Mouse (Mus musculus) retina, postnatal 1 day (tissue): ENCODE measurements at regions not wholly inside any gene's neighbourhood (a gene's known extent, or its start where the extent isn't known, plus 50 kb on each side); places are given as distances from the start of the nearest gene placed in this dataset.
A peak's percentile ranks its signal among the peaks of the same experiment; 100 is the strongest.
"Not testable (repeated sequence)": the region's sequence is repeated elsewhere in the genome, so short reads cannot be mapped to it uniquely, and the experiment has no call there.

ENCODE experiments used
- DNase-seq: peaks from one replicate; pipeline ENCODE4 v3.0.0-alpha.2; 2012

DNA sequence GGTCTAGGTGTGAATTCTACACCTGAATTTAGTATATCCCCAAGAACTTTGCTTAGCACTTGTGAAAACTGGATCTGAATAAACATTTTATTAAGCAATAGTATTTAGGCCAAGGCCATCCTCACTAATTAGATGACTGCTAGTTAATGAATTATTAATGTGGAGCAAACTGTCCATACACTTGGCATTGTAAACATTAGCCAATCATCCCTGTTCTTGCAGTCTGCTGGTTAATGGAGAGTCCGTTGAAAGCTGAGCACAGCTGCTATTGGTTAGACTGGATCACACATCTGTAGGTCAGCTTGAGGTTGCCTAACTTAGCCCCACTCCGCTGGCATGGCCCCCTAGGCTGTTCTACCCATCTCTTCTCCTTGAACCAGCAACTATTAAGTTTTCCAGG, 826.2 kb upstream of the 4930452B06Rik start:
- no peak for DNase-seq

DNA sequence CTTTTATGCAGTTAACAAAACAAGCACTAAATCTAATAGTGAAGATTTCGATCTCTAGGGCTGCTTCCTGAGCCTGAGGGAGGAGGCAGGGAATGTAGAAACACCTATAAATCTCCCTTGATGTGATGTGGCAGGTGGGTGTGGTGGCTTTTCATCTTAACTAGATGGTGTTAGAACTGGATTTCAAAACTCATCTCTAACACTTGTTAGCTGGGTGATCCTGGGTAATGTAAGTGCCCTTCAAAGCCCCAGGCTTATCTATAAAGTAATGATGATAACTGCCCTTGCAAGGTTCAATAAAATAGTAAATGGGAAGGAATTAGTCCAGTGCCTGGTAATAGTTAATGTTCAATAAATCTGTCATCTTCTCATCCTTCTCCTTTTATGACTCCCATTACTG, 822.5 kb upstream of the 4930452B06Rik start:
- DNase-seq: no peak

DNA sequence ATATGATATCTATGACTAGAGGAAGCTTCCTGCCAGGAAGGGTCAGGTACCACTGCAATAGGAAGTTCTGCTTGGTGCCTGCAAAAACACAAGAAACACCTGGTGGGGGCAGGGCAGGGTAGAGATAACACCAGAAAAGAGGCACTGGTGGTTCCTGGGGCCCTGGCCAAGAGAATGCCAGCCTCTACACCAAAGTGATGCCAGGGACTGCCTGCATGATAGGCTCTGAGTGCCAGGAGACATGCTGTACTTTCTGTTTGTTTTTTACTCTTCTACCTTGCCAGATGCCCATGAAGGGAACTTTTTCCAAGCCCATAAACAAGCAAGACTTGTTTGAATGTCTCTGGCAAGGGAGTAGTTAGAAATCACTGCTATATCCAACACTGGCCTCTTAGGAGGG, 812.9 kb upstream of the 4930452B06Rik start:
- DNase-seq: no peak

DNA sequence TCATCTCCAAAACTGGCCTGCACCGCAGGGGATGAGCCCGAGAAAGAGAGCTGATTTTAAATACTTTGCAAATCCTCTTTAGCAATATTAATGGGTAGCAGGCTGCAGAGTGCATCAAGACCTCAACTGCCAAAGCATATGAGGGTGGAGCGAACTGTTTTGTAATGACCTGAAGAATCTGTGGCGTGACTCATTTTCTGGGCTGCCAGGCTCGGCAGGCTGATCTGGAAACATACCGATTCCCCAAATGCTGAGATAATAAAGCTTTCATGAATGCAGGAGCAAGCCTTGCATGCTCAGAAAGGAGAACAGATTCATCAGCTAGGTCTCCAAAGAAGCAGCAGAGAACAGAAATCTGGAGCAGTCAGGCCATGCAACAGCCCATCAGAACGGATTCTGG, 809.1 kb upstream of the 4930452B06Rik start:
- DNase-seq: no peak

DNA sequence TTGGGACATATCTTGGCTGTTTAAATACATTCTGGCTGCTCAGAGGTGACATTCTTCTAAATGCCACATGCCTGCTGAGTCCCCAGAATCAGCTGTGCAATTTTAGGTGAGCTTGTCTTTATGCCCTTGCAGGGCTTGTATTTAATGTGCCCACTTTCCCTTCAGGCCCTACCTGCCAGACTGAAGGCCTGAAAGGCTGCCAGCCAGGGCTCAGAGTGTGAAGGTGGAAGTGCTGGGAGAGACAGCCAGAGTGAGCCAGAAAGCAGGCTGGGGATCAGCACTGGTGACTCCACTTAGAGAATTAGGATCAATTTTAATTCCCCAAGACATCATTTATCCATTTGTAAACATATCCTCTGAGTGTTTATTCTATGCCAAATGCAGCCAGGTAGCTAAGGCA, 803.6 kb upstream of the 4930452B06Rik start:
- no peak for DNase-seq

GRCm38 (mm10) chr14:9468654-9469053, 802.6 kb upstream of the 4930452B06Rik start:
- no peak for DNase-seq

DNA sequence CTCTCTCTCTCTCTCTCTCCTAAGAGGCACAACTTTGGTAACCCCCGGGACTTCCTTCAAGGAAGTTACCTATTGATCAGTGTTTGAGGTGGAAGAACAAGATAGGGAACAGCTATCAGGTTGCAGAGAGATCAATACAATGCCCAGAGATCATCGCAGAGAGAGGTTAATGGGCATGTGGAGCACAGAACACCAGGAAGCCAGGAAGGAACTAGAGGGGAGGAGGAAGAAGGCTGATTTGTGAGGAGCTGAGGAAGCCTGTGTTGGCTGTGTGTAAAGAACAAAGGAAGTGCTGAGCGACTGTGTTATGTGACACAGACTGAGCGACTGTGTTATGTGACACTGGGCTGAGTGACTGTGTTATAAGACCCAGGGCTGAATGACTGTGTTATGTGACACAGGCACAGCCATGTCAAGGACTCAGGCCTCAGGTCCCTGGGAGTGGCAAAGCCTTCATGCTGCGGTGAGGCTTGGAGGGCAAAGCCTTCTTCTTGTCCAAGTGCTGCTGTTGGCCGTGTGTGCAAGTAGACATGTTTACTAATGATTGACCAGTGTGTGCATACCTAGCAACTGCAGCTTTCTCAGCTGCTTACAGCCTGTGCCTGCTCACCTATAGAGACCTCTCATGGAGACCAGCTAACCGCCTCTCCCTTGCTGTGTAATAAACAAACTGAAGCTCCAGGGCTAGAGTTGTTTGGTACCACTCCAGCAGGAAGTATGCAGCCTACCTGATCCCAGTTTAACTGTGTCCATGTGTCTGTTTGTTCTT, 801.8 kb upstream of the 4930452B06Rik start:
- DNase-seq: no peak

GRCm38 (mm10) chr14:9460006-9460405, 794.0 kb upstream of the 4930452B06Rik start:
- no peak for DNase-seq

GRCm38 (mm10) chr14:9458856-9459255, 792.8 kb upstream of the 4930452B06Rik start:
- DNase-seq: no peak

- DNase-seq: no peak
Measured at GRCm38 (mm10) chr14:9457801-9458495, 791.9 kb upstream of the 4930452B06Rik start.

DNA sequence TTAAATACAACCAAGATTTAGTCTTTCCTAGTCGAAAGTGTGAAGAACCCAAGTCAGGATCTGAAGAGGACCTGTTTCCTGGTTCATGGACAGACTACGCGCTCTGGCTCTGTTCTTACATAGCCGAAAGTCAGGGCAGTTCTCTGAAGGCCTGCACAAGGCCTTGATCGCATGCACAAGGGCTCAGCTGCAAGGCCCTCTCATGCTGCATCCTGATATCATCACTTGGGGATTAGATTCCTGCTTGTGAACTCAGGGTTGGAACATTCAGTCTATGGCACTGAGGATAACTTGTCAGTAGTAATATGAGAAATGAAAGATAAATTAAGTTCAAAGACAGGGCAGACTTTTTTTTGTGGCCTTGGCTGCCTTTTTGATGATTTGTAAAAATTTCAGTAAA, 789.9 kb upstream of the 4930452B06Rik start:
- no peak for DNase-seq

DNA sequence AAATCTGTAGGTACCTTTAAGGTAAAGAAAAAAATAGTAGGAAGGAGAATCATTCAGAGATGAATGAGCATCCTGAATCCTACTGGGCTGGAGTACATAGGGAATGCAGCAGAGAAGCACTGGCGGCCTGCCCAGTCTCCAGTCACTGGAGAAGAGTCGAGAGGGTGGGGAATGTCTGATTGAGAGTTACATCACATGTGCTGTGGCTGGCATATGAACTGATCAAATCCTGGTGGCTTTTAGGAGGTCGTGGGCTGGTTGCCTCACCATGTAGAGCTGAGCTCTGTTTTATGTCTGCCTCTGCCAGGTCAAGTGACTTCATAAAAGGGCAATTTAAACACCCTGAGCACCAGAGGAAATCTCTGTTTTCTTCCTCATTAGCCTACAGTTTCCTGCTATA, 783.9 kb upstream of the 4930452B06Rik start:
- peak; percentile 5 for DNase-seq

- no peak for DNase-seq
Measured at GRCm38 (mm10) chr14:9437896-9438295, 771.9 kb upstream of the 4930452B06Rik start.

DNA sequence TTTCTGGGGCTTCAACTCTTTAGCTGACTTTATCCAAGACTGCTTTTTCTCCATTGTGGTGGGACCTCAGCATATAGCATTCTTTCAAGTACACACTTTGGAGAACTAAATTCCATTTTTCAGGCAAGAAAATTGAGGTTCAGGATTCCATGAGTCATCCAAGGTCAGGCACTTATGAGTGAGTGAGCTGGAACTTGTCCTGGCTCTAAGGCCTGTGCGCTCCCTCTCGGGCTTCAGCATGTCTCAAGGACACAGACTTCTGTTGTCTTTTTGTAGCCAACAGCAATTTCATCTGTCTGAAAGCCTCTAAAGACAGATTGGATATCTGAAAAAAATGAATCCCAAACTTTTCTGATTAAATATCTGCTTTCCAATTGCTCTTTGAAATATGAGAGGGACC, 769.1 kb upstream of the 4930452B06Rik start:
- no peak for DNase-seq

GRCm38 (mm10) chr14:9433081-9433590, 767.1 kb upstream of the 4930452B06Rik start:
- no peak for DNase-seq

- peak; percentile 3 for DNase-seq
Measured at GRCm38 (mm10) chr14:9431798-9432197, 765.8 kb upstream of the 4930452B06Rik start.

DNA sequence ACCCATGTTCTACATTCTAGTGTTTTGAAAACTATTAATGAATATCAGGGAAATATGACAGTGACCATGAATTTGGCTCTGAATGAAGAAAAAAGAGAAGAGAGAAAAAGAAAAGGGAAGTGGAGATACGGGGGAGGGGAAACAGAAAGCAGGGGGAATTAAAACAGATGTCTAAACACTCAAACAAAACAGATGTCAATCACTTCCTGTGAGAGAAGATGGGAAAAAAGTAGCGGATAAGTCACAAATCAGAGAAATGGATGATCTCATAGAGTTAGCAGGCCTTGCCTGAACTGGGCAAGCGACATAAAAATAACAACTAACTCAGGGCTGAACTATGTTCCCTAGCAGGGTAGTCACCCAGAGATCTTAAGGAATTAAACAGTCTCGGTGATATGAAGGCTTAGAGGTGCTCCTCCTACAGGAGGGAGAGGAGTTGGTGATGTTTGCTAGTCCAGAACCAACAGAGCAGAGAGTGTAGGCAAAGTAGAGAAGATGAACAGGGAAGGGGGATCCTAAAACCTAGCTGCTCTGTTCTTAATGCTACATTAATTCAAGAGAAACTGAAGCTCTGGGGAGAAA, 745.9 kb upstream of the 4930452B06Rik start:
- DNase-seq: no peak

DNA sequence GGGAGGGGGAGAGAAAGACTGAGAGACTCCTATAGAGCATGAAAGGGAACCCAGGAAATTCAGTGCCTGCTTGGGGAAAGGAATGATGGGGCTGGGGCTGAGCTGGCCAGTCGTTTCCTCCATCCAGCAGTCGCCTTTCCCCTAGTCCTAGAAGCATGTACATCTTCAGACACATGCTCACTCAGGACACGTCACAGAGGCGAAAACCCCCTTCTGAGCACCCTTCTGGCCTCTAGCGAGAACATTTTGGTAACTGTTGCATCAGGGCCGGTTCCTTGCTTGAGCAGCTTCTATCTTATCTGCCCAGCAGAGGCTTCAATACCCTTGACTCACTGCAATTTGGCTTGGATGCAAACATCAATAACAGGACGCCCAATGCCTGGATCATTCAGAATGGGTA, 737.6 kb upstream of the 4930452B06Rik start:
- DNase-seq: no peak

DNA sequence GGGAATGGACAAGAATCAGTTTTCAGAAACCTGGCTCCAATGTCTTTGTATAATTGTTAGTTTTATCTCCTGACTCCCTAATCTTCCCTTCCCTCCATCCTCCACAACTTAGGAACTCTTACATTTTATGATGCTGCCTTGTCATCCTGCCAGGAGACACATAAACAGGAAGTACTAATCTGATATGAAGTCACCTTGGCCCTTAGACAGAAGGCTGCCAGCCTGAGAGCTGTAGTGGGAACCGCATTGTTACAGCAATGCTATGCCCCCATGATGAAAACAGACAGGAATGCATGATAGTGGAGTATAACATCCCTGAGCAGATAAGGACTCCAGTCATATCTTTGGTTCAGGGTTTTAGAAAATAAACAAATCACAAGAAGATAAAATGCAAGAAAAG, 734.8 kb upstream of the 4930452B06Rik start:
- DNase-seq: no peak

- DNase-seq: peak; percentile 72
Measured at GRCm38 (mm10) chr14:9393271-9393771, 727.3 kb upstream of the 4930452B06Rik start.

DNA sequence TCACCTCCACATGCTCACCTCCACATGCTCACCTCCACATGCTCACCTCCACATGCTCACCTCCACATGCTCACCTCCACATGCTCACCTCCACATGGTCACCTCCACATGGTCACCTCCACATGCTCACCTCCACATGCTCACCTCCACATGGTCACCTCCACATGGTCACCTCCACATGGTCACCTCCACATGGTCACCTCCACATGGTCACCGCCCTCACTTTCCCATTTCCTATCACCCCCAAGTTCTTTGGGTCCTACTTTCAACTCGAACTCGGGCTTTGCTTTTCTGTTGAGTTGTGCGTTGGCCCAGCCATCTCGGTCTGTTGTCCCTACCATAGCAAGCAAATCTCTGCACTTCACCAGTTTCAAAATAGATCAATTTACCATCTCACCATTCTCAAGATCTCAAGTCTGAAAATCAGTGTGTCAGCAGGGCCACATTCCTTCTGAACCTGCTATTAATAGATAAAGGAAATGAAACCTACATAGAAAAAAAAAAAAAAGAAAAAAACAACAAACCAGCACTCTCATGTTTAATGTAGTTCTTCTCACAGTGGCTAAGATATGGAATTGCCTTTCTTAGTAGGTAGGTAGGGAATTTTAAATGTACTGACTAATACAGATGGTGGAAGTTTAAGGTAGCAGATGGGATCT, 724.0 kb upstream of the 4930452B06Rik start:
- not testable (repeated sequence) for DNase-seq

DNA sequence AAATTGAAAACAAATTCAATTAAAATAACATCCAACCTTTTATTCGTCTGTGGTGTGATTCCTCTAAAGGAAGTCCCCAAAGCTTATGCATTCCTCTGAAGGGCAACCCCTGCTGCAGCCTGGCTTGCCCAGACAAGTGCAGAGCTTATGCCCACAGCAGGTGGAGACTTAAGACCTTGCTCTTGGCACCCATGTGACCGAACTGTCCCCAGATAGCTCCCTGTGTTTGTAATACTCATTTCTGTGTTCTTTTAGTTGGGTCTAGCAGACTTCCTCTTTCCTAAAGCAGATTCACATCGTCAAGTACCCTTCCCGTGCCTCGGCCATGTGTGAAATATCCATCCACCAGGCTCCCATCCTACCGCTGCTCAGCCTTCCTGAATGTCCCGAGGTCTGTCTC, 723.1 kb upstream of the 4930452B06Rik start:
- DNase-seq: no peak
